Mouse (Mus musculus): ENCODE measurements around the gene Bcl2l14. TPM values are rescaled to one million over a fixed set of nuclear protein-coding genes. Genes with fewer than 3 reads are reported as not detected.

Bcl2l14 gene
- total RNA-seq, 2 experiments from 2014 or later: not detected

Other genes with a start within 250 kb of the Bcl2l14 start
- 10 to 100 TPM; 56.1 to 62.8 TPM for gene Lrp6, start 170.6 kb downstream of the Bcl2l14 start, total RNA-seq (2021)
- 1 to 10 TPM; 5.5 to 7.4 TPM for gene Mansc1, start 236.2 kb downstream of the Bcl2l14 start, total RNA-seq (2021)
- gene Borcs5, start 243.2 kb downstream of the Bcl2l14 start, total RNA-seq (2021): 1 to 10 TPM; 9.1 to 9.9 TPM

Data from heart, postnatal 14 days (tissue).